Mouse (Mus musculus) brain, embryonic 14.5 days (tissue): ENCODE results near the gene Gsk3b.

Experiments used
- CTCF ChIP-seq: fragments of 200-500 bp; IDR thresholded peaks from 2 replicates; pipeline ENCODE4 v1.5.1; 2012; ENCODE audit warnings: inconsistent platforms, mild to moderate bottlenecking, moderate library complexity, borderline replicate concordance; ENCODE audit not compliant: insufficient read depth, insufficient read length; ENCODE audit errors: extremely low read depth
- POLR2A ChIP-seq: fragments of 200-500 bp; IDR thresholded peaks from 2 replicates; pipeline ENCODE4 v1.6.1; 2012; ENCODE audit warnings: mild to moderate bottlenecking, inconsistent platforms, borderline replicate concordance; ENCODE audit not compliant: poor library complexity, insufficient read depth, insufficient read length, severe bottlenecking; ENCODE audit errors: extremely low read depth

- TF ChIP-seq CTCF: no peak
- TF ChIP-seq POLR2A: no peak
These were observed 192.2 kb downstream of the Gsk3b start for GRCm38 (mm10) chr16:38280951-38281350.
